Mouse (Mus musculus) midbrain, embryonic 16.5 days (tissue): ENCODE measurements at regions not wholly inside any gene's neighbourhood (a gene's known extent, or its start where the extent isn't known, plus 50 kb on each side); places are given as distances from the start of the nearest gene placed in this dataset.

ENCODE experiments used
- ATAC-seq: fragments of 200-750 bp; cut with Nextera tagmentation; 2 replicates; pipeline ENCODE4 v1.8.0; 2017; ENCODE audit warnings: moderate TSS enrichment
- H3K27ac ChIP-seq: fragments of 300-500 bp; sonication (generic); 2 replicates; pipeline ENCODE4 v1.5.1; 2014; ENCODE audit warnings: mild to moderate bottlenecking, low read length, mixed read lengths
- H3K27me3 ChIP-seq: fragments of 300-500 bp; sonication (generic); 2 replicates; pipeline ENCODE4 v1.6.1; 2014; ENCODE audit warnings: low read depth, low read length, mixed read lengths; ENCODE audit not compliant: control insufficient read depth, insufficient read depth
- H3K36me3 ChIP-seq: fragments of 300-500 bp; sonication (generic); 2 replicates; pipeline ENCODE4 v1.6.1; 2014; ENCODE audit warnings: mild to moderate bottlenecking, low read length, moderate library complexity, mixed read lengths; ENCODE audit not compliant: control insufficient read depth, insufficient read depth
- H3K4me1 ChIP-seq: fragments of 300-500 bp; sonication (generic); 2 replicates; pipeline ENCODE4 v1.6.1; 2014; ENCODE audit warnings: mild to moderate bottlenecking, low read length, mixed read lengths; ENCODE audit not compliant: control insufficient read depth, insufficient read depth
- H3K4me2 ChIP-seq: fragments of 300-500 bp; sonication (generic); 2 replicates; pipeline ENCODE4 v1.6.1; 2014; ENCODE audit warnings: mild to moderate bottlenecking, low read length, mixed read lengths
- H3K4me3 ChIP-seq: fragments of 300-500 bp; sonication (generic); 2 replicates; pipeline ENCODE4 v1.5.1; 2014; ENCODE audit warnings: low read depth, mild to moderate bottlenecking, low read length, moderate library complexity, mixed read lengths
- H3K9ac ChIP-seq: fragments of 300-500 bp; sonication (generic); 2 replicates; pipeline ENCODE4 v1.6.1; 2014; ENCODE audit warnings: low read depth, low read length, mixed read lengths
- H3K9me3 ChIP-seq: fragments of 300-500 bp; sonication (generic); replicated peaks from 2 replicates; pipeline ENCODE4 v1.6.1; 2014; ENCODE audit warnings: mild to moderate bottlenecking, low read length, mixed read lengths; ENCODE audit not compliant: control insufficient read depth, poor library complexity, severe bottlenecking
- WGBS: fragments of 180-500 bp; shearing (Covaris S2); extraction: QIAGEN DNeasy Blood & Tissue Kit; methylation state at CpG from one replicate; pipeline ENCODE4 v1.1.7; 2014; 5-methylcytosine and 5-hydroxymethylcytosine counted together

DNA sequence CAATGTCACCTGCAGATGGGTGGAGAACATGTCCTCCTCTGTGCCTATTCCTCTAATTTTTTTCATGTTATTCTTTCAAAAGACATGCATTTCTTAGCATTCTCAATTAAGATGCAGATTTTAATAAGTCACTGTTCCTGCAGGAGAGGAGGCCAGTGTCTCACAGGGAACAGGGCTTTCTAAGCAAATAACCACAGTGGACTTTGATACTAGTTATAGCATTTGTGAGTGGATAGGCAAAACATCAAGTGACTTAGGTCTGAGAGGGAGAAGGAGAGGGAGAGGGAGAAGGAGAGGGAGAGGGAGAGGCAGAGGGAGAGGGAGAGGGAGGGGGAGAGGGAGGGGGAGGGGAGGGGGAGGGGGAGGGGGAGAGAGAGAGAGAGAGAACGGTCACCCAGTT is 50.4 kb upstream of the Maf start:
- H3K36me3 ChIP-seq, result no peaks in the 10 kb centered on the region
- no peak overlapping the region for H3K9ac ChIP-seq
- WGBS, result no CpG with 5 or more reads among the region's 1 CpGs
- ATAC-seq, result no peak
- no peaks in the 10 kb centered on the region for H3K27me3 ChIP-seq
- no peaks in the 10 kb centered on the region for H3K9me3 ChIP-seq
- H3K4me2 ChIP-seq, result no peak overlapping the region
- no peak overlapping the region for H3K4me3 ChIP-seq
- H3K27ac ChIP-seq, result no peak overlapping the region
- H3K4me1 ChIP-seq, result no peaks in the 10 kb centered on the region; the same call in 1 of the 2 replicates
